Mouse (Mus musculus) CD4-positive, CD25-positive, alpha-beta regulatory T cell, adult 4 months (primary cell): ENCODE data around the gene Rabgap1l. TPM values are rescaled to one million over a fixed set of nuclear protein-coding genes. Genes with fewer than 3 reads are reported as not detected.

Experiments used
- polyA plus RNA-seq, 2 experiments: library from polyadenylated mRNA; unstranded; fragments of 100-300 nt; shearing (Covaris generic); gene quantifications; one replicate each; pipeline ENCODE4 v1.2.1; 2017

The Rabgap1l gene
- polyA plus RNA-seq, 2 experiments from 2014 or later = 268 to 348 TPM

Other genes with a start within 250 kb of the Rabgap1l start
- 10 to 100 TPM; 13.1 to 14.3 TPM for gene Rc3h1, start 113.2 kb upstream of the Rabgap1l start, polyA plus RNA-seq
- 10 to 100 TPM; 15.0 to 16.9 TPM for gene Serpinc1, start 185.4 kb upstream of the Rabgap1l start, polyA plus RNA-seq
- 10 to 100 TPM in 1 of 2 experiments, 1 to 10 TPM in 1; 8.3 to 11.0 TPM for gene Zbtb37, start 241.6 kb upstream of the Rabgap1l start, polyA plus RNA-seq